Mouse (Mus musculus): ENCODE measurements around the gene Il33.

Gene Il33

GRCm38 (mm10) chr19:30000406-30001365 is 75.8 kb downstream of the Il33 start:
- DNase-seq (ENCODE audit: low read depth, low spot score), result no peak

GRCm38 (mm10) chr19:30001550-30001949 is 76.6 kb downstream of the Il33 start:
- DNase-seq (ENCODE audit: low read depth, low spot score), result no peak

- no peak for DNase-seq (ENCODE audit: low read depth, low spot score)
Measured at GRCm38 (mm10) chr19:30003621-30004020, 78.7 kb downstream of the Il33 start, which contains the start of gene Trpd52l3. Gene Trpd52l3 (plus strand): TSS chr19:30003790.

GRCm38 (mm10) chr19:30006371-30006770 is 81.5 kb downstream of the Il33 start:
- DNase-seq (ENCODE audit: low read depth, low spot score), result no peak
